In the genomic region with DNA sequence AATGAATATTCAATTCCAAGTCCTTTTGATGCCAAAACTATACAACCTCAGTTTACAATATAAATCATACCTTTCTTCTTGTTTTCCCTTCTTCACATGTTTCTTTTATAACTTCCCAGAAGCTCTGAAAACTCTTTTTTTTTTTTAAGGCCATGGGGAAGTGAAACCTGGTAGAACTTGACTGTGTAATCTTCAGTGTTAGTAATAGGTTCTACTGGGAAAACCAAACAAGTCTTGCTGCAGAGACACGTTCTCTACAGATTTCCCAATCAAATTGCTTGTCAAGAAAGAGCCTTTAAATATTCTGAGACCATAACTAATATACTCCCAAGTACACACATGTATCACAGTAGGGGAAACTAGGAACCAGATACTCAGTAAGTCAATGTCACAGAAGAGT, we compare ENCODE assay signal across 22 mouse cellular contexts.
"Had no signal": no experiment of that assay in that cellular context is flagged by ENCODE, and none has a peak within 500 bp of the region (broad histone marks: within the 10 kb centered on the region; RNA-seq: fewer than 3 reads in every experiment).

No protein-coding gene starts in this region.

- DNase-seq: kidney, adult 18-20 months; kidney, adult 9 months; kidney, postnatal 14 days; kidney, postnatal 4 days; lung, adult 2 months; lung, postnatal 36 days; retina, postnatal 1 day; right cerebral cortex, postnatal 25 days; spleen, adult 18-20 months; thymus, adult 2 months; thymus, postnatal 14 days; thymus, postnatal 4 days had no signal

- ATAC-seq: intestine, embryonic 16.5 days; liver, embryonic 12.5 days; midbrain, embryonic 15.5 days had no signal

- H3K9ac ChIP-seq: limb, embryonic 13.5 days; liver, embryonic 12.5 days; liver, embryonic 15.5 days; midbrain, embryonic 12.5 days; midbrain, embryonic 15.5 days; neural tube, embryonic 13.5 days; stomach, embryonic 15.5 days had no signal

- H3K4me2 ChIP-seq: limb, embryonic 13.5 days; liver, embryonic 12.5 days; liver, embryonic 15.5 days; midbrain, embryonic 12.5 days; midbrain, embryonic 15.5 days; neural tube, embryonic 13.5 days; stomach, embryonic 15.5 days had no signal

- H3K4me1 ChIP-seq: liver, embryonic 12.5 days; liver, embryonic 15.5 days; stomach, embryonic 15.5 days had no signal

- H3K27me3 ChIP-seq: limb, embryonic 13.5 days; liver, embryonic 12.5 days; liver, embryonic 15.5 days; midbrain, embryonic 12.5 days; midbrain, embryonic 15.5 days; neural tube, embryonic 13.5 days; stomach, embryonic 15.5 days had no signal

- H3K36me3 ChIP-seq: limb, embryonic 10.5 days; limb, embryonic 13.5 days; liver, embryonic 12.5 days; liver, embryonic 15.5 days; midbrain, embryonic 12.5 days; midbrain, embryonic 15.5 days; neural tube, embryonic 13.5 days; stomach, embryonic 15.5 days had no signal

- H3K9me3 ChIP-seq: limb, embryonic 10.5 days; limb, embryonic 13.5 days; liver, embryonic 12.5 days; liver, embryonic 15.5 days; midbrain, embryonic 12.5 days; midbrain, embryonic 15.5 days; neural tube, embryonic 13.5 days; stomach, embryonic 15.5 days had no signal

- H3K27ac ChIP-seq: limb, embryonic 10.5 days; limb, embryonic 13.5 days; liver, embryonic 12.5 days; liver, embryonic 15.5 days; midbrain, embryonic 12.5 days; midbrain, embryonic 15.5 days; neural tube, embryonic 13.5 days; stomach, embryonic 15.5 days had no signal

- H3K4me3 ChIP-seq: limb, embryonic 10.5 days; limb, embryonic 13.5 days; liver, embryonic 12.5 days; liver, embryonic 15.5 days; midbrain, embryonic 12.5 days; midbrain, embryonic 15.5 days; myocyte; neural tube, embryonic 13.5 days; stomach, embryonic 15.5 days had no signal
